Mouse (Mus musculus): Measurements from ENCODE around the gene Arl15. TPM values are rescaled to one million over a fixed set of nuclear protein-coding genes. Genes with fewer than 3 reads are reported as not detected.

Arl15 gene
- total RNA-seq (2023), result 1 to 10 TPM; 7.4 to 8.2 TPM

GRCm38 (mm10) chr13:113794039-113794704, at the start of gene Arl15:
Arl15 (plus strand) TSS chr13:113794505.

Other genes with a start within 250 kb of the Arl15 start
- gene Snx18, start 175.9 kb upstream of the Arl15 start, total RNA-seq (2023), result 10 to 100 TPM; 13.8 to 15.7 TPM
- not detected for gene Hspb3, start 130.8 kb upstream of the Arl15 start, total RNA-seq (2023)

Data from B cell, adult 67 days (primary cell).